Mouse (Mus musculus) hindbrain, embryonic 13.5 days (tissue): ENCODE measurements around the gene Tns1. TPM values are rescaled to one million over a fixed set of nuclear protein-coding genes. Genes with fewer than 3 reads are reported as not detected.

Source experiments
- ATAC-seq: fragments of 200-750 bp; cut with Nextera tagmentation; 2 replicates; pipeline ENCODE4 v1.8.0; 2017; ENCODE audit warnings: moderate TSS enrichment; ENCODE audit not compliant: low FRiP score
- H3K27ac ChIP-seq: fragments of 300-500 bp; sonication (generic); 2 replicates; pipeline ENCODE4 v1.5.1; 2015; ENCODE audit warnings: inconsistent platforms, mild to moderate bottlenecking, moderate library complexity
- H3K27me3 ChIP-seq: fragments of 300-500 bp; sonication (generic); 2 replicates; pipeline ENCODE4 v1.6.1; 2015; ENCODE audit warnings: mild to moderate bottlenecking, inconsistent platforms
- H3K36me3 ChIP-seq: fragments of 300-500 bp; sonication (generic); 2 replicates; pipeline ENCODE4 v1.6.1; 2015; ENCODE audit warnings: mild to moderate bottlenecking, inconsistent platforms
- H3K4me1 ChIP-seq: fragments of 300-500 bp; sonication (generic); replicated peaks from 2 replicates; pipeline ENCODE4 v1.6.1; 2015; ENCODE audit warnings: inconsistent platforms
- H3K4me2 ChIP-seq: fragments of 300-500 bp; sonication (generic); 2 replicates; pipeline ENCODE4 v1.6.1; 2015; ENCODE audit warnings: inconsistent platforms, mild to moderate bottlenecking, moderate library complexity
- H3K4me3 ChIP-seq: fragments of 300-500 bp; sonication (generic); 2 replicates; pipeline ENCODE4 v1.5.1; 2015; ENCODE audit warnings: mild to moderate bottlenecking, inconsistent platforms
- H3K9ac ChIP-seq: fragments of 300-500 bp; sonication (generic); 2 replicates; pipeline ENCODE4 v1.6.1; 2015; ENCODE audit warnings: mild to moderate bottlenecking, inconsistent platforms
- H3K9me3 ChIP-seq: fragments of 300-500 bp; sonication (generic); 2 replicates; pipeline ENCODE4 v1.6.1; 2016; ENCODE audit warnings: inconsistent platforms
- WGBS: fragments of 180-500 bp; shearing (Covaris S2); methylation state at CpG from one replicate; pipeline ENCODE4 v1.1.7; 2015; 5-methylcytosine and 5-hydroxymethylcytosine counted together
- polyA plus RNA-seq: library from polyadenylated mRNA; unstranded; fragments of >200 nt; fragmentation: Nextera tagmentation; extraction: Ambion mirVana; gene quantifications from 2 replicates; pipeline ENCODE4 v1.2.1, GENCODE M21; 2015

The Tns1 gene
- polyA plus RNA-seq, 1 experiment from 2014 or later, result 10.3 TPM

- Histone ChIP-seq H3K4me3 (no peak overlapping the region), H3K36me3 (no peaks in the 10 kb centered on the region), H3K9me3 (no peaks in the 10 kb centered on the region), H3K27me3 (no peaks in the 10 kb centered on the region), H3K9ac (no peak overlapping the region), H3K4me1 (peaks cover 33% of the 10 kb centered on the region), H3K27ac (no peak overlapping the region), H3K4me2 (no peak overlapping the region)
- 86% methylated on average over 8 of the region's 8 CpGs for WGBS
- no peak for ATAC-seq
Observed at GRCm38 (mm10) chr1:73910701-73911100, 213.5 kb downstream of the Tns1 start.

- no peak overlapping the region for H3K27ac ChIP-seq
- H3K4me3 ChIP-seq, result no peak overlapping the region
- ATAC-seq, result no peak
- no peak overlapping the region for H3K4me2 ChIP-seq
- 84% methylated on average over 8 of the region's 8 CpGs for WGBS
- H3K4me1 ChIP-seq, result peaks cover 29% of the 10 kb centered on the region
- no peaks in the 10 kb centered on the region for H3K9me3 ChIP-seq
- H3K9ac ChIP-seq, result no peak overlapping the region
- no peaks in the 10 kb centered on the region for H3K36me3 ChIP-seq
- H3K27me3 ChIP-seq, result no peaks in the 10 kb centered on the region
Observed at GRCm38 (mm10) chr1:73910111-73910510, 214.1 kb downstream of the Tns1 start.

- no peak overlapping the region for H3K4me3 ChIP-seq
- no peak overlapping the region for H3K27ac ChIP-seq
- H3K4me2 ChIP-seq, result no peak overlapping the region
- no peaks in the 10 kb centered on the region for H3K27me3 ChIP-seq
- ATAC-seq, result no peak
- H3K4me1 ChIP-seq, result peaks cover 22% of the 10 kb centered on the region
- no peak overlapping the region for H3K9ac ChIP-seq
- H3K36me3 ChIP-seq, result no peaks in the 10 kb centered on the region
- no peaks in the 10 kb centered on the region for H3K9me3 ChIP-seq
- WGBS, result 58% methylated on average over 2 of the region's 2 CpGs
Observed at GRCm38 (mm10) chr1:73909191-73909983, 214.9 kb downstream of the Tns1 start.

- H3K36me3 ChIP-seq, result no peaks in the 10 kb centered on the region
- no peak for ATAC-seq
- no peak overlapping the region for H3K4me3 ChIP-seq
- no peaks in the 10 kb centered on the region for H3K9me3 ChIP-seq
- H3K4me2 ChIP-seq, result no peak overlapping the region
- no peaks in the 10 kb centered on the region for H3K27me3 ChIP-seq
- H3K4me1 ChIP-seq, result peaks cover 12% of the 10 kb centered on the region
- no peak overlapping the region for H3K9ac ChIP-seq
- no peak overlapping the region for H3K27ac ChIP-seq
- WGBS, result 75% methylated on average over 13 of the region's 13 CpGs
Observed at GRCm38 (mm10) chr1:73908081-73908960, 215.9 kb downstream of the Tns1 start.

- Histone ChIP-seq H3K27ac (no peak overlapping the region), H3K9me3 (no peaks in the 10 kb centered on the region), H3K4me1 (peaks cover 17% of the 10 kb centered on the region), H3K36me3 (no peaks in the 10 kb centered on the region), H3K9ac (no peak overlapping the region), H3K4me3 (no peak overlapping the region), H3K4me2 (no peak overlapping the region), H3K27me3 (no peaks in the 10 kb centered on the region)
- ATAC-seq, result no peak
- 91% methylated on average over 28 of the region's 28 CpGs for whole genome bisulfite sequencing
Observed at GRCm38 (mm10) chr1:73907166-73907565, 217.1 kb downstream of the Tns1 start.

- no peaks in the 10 kb centered on the region for H3K36me3 ChIP-seq
- no peaks in the 10 kb centered on the region for H3K27me3 ChIP-seq
- WGBS, result 64% methylated on average over 6 of the region's 6 CpGs
- H3K4me2 ChIP-seq, result no peak overlapping the region
- no peak overlapping the region for H3K4me3 ChIP-seq
- H3K9ac ChIP-seq, result no peak overlapping the region
- H3K9me3 ChIP-seq, result no peaks in the 10 kb centered on the region
- no peak for ATAC-seq
- H3K27ac ChIP-seq, result peak overlapping the region; percentile 44; the same call in 1 of the 2 replicates
- H3K4me1 ChIP-seq, result peaks cover 21% of the 10 kb centered on the region
Observed at GRCm38 (mm10) chr1:73906376-73906775, 217.9 kb downstream of the Tns1 start.

GRCm38 (mm10) chr1:73905811-73906190 is 218.4 kb downstream of the Tns1 start:
- Histone ChIP-seq H3K27ac (peak overlapping the region; percentile 44; the same call in 1 of the 2 replicates), H3K27me3 (no peaks in the 10 kb centered on the region), H3K36me3 (no peaks in the 10 kb centered on the region), H3K4me2 (no peak overlapping the region), H3K4me3 (no peak overlapping the region), H3K9ac (no peak overlapping the region), H3K4me1 (peaks cover 21% of the 10 kb centered on the region), H3K9me3 (no peaks in the 10 kb centered on the region)
- ATAC-seq, result no peak
- 73% methylated on average over 5 of the region's 5 CpGs for WGBS

GRCm38 (mm10) chr1:73905111-73905810 is 219.0 kb downstream of the Tns1 start:
- H3K27me3 ChIP-seq, result no peaks in the 10 kb centered on the region
- WGBS, result 71% methylated on average over 10 of the region's 10 CpGs
- H3K4me3 ChIP-seq, result no peak overlapping the region
- no peaks in the 10 kb centered on the region for H3K36me3 ChIP-seq
- peaks cover 21% of the 10 kb centered on the region for H3K4me1 ChIP-seq
- H3K9me3 ChIP-seq, result no peaks in the 10 kb centered on the region
- ATAC-seq, result no peak
- H3K27ac ChIP-seq, result no peak overlapping the region
- H3K4me2 ChIP-seq, result no peak overlapping the region
- H3K9ac ChIP-seq, result no peak overlapping the region

GRCm38 (mm10) chr1:73904641-73905040 is 219.6 kb downstream of the Tns1 start:
- ATAC-seq, result no peak
- Histone ChIP-seq H3K27ac (no peak overlapping the region), H3K9me3 (no peaks in the 10 kb centered on the region), H3K36me3 (no peaks in the 10 kb centered on the region), H3K27me3 (no peaks in the 10 kb centered on the region), H3K4me1 (peaks cover 21% of the 10 kb centered on the region), H3K9ac (no peak overlapping the region), H3K4me3 (no peak overlapping the region), H3K4me2 (no peak overlapping the region)
- WGBS, result 89% methylated on average over 8 of the region's 8 CpGs

GRCm38 (mm10) chr1:73903035-73903434 is 221.2 kb downstream of the Tns1 start:
- no peaks in the 10 kb centered on the region for H3K36me3 ChIP-seq
- ATAC-seq, result no peak
- H3K9ac ChIP-seq, result 0 out of 2 replicates have a peak overlapping the region, but pooled peaks have one; percentile 13
- no peaks in the 10 kb centered on the region for H3K27me3 ChIP-seq
- H3K4me3 ChIP-seq, result no peak overlapping the region
- no peak overlapping the region for H3K4me2 ChIP-seq
- no peak overlapping the region for H3K27ac ChIP-seq
- H3K4me1 ChIP-seq, result peaks cover 21% of the 10 kb centered on the region
- 84% methylated on average over 5 of the region's 5 CpGs for WGBS
- no peaks in the 10 kb centered on the region for H3K9me3 ChIP-seq

GRCm38 (mm10) chr1:73902171-73902991 is 221.9 kb downstream of the Tns1 start:
- Histone ChIP-seq H3K27me3 (no peaks in the 10 kb centered on the region), H3K4me1 (peaks cover 21% of the 10 kb centered on the region), H3K4me2 (0 out of 2 replicates have a peak overlapping the region, but pooled peaks have one; percentile 26), H3K36me3 (no peaks in the 10 kb centered on the region), H3K9ac (0 out of 2 replicates have a peak overlapping the region, but pooled peaks have one; percentile 13), H3K27ac (no peak overlapping the region), H3K9me3 (no peaks in the 10 kb centered on the region), H3K4me3 (no peak overlapping the region)
- 11% methylated on average over 16 of the region's 16 CpGs for WGBS
- ATAC-seq, result peak; percentile 53; the same call in 1 of the 2 replicates
